Mouse (Mus musculus) bone marrow, adult 2 months (tissue): ENCODE data around the gene Vpreb3.

Experiments
- CTCF ChIP-seq: fragments of 200-500 bp; IDR thresholded peaks from 2 replicates; pipeline ENCODE4 v1.5.1; 2011; ENCODE audit warnings: low read length, control low read depth; ENCODE audit not compliant: control insufficient read depth, insufficient read depth
- POLR2A ChIP-seq: fragments of 200-500 bp; IDR thresholded peaks from 2 replicates; pipeline ENCODE4 v1.6.1; 2011; ENCODE audit warnings: low read depth, mild to moderate bottlenecking, control low read depth, low read length, borderline replicate concordance; ENCODE audit not compliant: control insufficient read depth

GRCm38 (mm10) chr10:75978119-75978834 lies 35.4 kb downstream of the Vpreb3 start:
- TF ChIP-seq POLR2A, result 0 out of 2 replicates have a peak, but pooled peaks have one; percentile 12
- no peak for TF ChIP-seq CTCF
